Mouse (Mus musculus): ENCODE measurements around the gene Gls2. TPM values are rescaled to one million over a fixed set of nuclear protein-coding genes. Genes with fewer than 3 reads are reported as not detected.
A peak's percentile ranks its signal among the peaks of the same experiment; 100 is the strongest.
"Not testable (repeated sequence)": the region's sequence is repeated elsewhere in the genome, so short reads cannot be mapped to it uniquely, and the experiment has no call there.

Gene Gls2
- total RNA-seq, 2 experiments from 2014 or later: 33.0 to 39.9 TPM

DNA sequence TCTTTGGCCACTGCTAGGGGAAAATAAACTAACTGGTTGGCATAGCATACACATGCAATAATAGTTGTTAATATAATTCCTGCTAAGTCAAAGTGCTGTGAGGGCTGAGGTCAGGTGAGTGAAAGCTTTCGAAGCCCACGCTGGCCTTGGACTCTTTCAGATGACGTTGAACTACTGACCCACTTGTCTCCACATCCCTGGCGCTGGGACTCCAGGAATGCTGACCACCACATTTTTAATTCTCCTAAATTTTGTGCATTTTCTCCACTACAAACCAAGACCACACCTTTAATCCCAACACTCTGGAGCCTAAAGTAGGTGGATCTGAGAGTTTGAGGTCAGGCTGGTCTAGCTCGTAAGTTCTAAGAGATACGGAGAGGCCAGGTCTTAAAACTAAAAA, 1.1 kb upstream of the Gls2 start:
- no peak for DNase-seq (ENCODE audit: low spot score in 2 of 2)

DNA sequence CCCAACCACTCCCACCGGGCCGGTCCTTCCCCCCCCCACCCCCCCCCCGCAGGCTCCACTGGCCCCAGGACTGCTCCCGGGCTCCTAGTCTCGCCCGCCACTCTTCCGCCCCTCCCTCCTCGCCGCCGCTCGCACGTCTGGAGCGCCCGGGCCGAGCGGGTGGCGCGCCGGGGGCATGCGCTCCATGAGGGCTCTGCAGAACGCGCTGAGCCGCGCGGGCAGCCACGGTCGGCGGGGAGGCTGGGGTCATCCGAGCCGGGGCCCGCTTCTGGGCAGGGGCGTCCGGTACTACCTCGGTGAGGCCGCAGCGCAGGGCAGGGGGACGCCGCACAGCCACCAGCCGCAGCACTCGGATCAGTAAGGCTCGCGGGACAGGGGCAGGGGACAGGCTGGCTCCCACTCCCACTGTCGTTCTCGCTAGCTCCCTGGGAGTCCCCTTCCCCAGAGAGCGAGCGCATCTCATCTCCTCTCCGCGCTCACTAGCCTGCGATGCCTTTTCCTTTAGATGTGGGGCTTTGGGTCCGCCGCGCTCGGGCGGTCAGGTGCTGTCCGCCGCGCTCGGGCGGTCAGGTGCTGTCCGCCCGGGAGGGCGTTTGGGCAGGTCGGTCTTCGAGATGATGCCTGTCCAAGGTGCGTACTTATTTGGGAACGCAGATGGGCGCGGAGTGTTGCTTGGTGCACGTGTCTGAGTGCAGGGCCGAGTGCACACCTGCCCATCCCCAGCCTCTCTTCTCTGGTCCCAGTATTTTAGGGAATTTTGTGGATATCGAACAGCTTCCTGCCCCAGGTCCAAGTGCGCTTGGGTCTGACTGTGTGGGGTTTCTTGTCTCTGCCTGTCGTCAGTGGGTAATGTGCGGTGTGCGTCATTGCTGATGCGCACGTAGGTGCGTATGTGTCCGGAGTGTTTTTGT, 549 bp downstream of the Gls2 start:
- peak; percentile 65 to 74 for DNase-seq (ENCODE audit: low spot score in 2 of 2)

DNA sequence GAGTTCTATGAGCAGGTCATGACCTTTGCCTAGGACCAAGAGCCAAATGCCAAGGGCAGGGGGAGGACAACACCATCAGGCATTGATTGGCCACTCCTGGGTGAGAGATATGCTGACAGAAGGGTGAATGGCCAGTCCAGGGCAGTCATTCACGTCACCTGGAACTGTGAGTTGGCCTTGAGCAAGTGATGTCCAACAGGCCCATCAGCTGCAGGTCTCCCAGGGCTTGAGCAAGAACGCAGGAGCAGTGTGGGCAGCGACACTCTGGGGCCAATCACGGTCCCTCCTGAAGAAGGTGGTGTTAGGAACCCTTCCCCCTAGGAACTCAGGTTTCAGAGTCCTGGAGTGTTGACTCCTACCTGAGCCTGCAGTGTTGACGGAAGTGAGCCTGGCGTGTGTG, 7.6 kb downstream of the Gls2 start:
- DNase-seq (ENCODE audit: low spot score in 2 of 2): no peak

DNA sequence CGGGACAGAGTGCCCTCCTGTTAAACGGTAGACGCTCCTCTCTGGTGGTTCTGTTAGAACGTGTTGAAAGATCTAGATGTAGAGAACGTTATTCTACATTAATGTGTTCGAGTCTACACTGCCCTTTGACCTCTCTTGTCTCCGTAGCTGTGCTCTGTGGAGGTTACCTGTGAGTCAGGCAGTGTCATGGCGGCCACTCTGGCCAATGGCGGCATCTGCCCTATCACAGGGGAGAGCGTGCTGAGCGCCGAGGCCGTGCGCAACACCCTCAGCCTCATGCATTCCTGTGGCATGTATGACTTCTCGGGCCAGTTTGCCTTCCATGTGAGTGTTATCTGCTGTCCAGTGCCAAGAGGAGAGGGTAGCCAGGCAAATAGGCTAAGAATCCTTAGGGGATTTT, 10.7 kb downstream of the Gls2 start:
- no peak for DNase-seq (ENCODE audit: low spot score in 2 of 2)

DNA sequence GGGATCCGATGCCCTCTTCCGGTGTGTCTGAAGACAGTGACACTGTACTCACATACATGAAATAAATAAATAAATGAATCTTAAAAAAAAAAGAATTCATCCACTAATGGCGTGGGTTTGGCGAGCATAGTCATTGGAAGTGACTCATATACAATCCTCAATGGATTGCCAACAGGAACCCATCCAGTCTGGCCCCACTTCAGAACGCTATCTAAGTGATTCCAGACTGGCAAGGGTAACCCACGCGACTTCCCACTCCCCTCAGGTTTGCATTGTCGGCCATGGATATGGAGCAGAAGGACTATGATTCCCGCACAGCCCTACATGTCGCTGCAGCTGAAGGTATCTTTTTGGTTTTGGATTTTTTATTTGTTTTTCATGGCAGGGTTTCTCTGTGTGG, 14.1 kb downstream of the Gls2 start:
- no peak for DNase-seq (ENCODE audit: low spot score in 2 of 2)

- DNase-seq (ENCODE audit: low spot score in 2 of 2): no peak
Observed at GRCm38 (mm10) chr10:128209311-128210009, 15.2 kb downstream of the Gls2 start.

GRCm38 (mm10) chr10:128210131-128210530, 15.9 kb downstream of the Gls2 start:
- no peak for DNase-seq (ENCODE audit: low spot score in 2 of 2)

GRCm38 (mm10) chr10:128210954-128211353, 16.7 kb downstream of the Gls2 start:
- peak; percentile 10 to 17 for DNase-seq (ENCODE audit: low spot score in 2 of 2)

GRCm38 (mm10) chr10:128211390-128212108, 17.3 kb downstream of the Gls2 start, which contains the start of gene Spryd4:
Spryd4 (minus strand) TSS chr10:128211807.
- peak; percentile 89 to 92 for DNase-seq (ENCODE audit: low spot score in 2 of 2)

- DNase-seq (ENCODE audit: low spot score in 2 of 2): no peak
Observed at GRCm38 (mm10) chr10:128212148-128212547, 17.9 kb downstream of the Gls2 start.

GRCm38 (mm10) chr10:128212871-128213323, 18.6 kb downstream of the Gls2 start:
- DNase-seq (ENCODE audit: low spot score in 2 of 2): peak; percentile 49 to 53

- DNase-seq (ENCODE audit: low spot score in 2 of 2): not testable (repeated sequence)
Observed at GRCm38 (mm10) chr10:128214112-128214511, 19.9 kb downstream of the Gls2 start.

DNA sequence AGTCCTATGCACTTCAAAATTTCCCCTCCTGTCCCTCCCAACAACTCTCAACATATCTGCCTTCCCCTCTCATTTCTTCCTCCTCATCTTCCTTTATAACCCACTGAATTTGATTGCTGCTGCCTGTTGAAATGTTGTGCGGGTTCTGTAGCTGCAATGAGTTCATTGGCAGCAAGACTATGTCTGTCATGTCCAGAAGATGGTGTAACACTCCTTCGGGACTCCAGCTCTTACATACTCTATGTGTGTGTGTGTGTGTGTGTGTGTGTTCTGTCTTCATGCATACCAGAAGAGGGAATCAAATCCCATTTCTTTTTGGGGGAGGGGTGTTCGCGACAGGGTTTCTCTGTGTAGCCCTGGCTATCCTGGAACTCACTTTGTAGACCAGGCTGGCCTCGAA, 20.7 kb downstream of the Gls2 start:
- no peak for DNase-seq (ENCODE audit: low spot score in 2 of 2)

- no peak for DNase-seq (ENCODE audit: low spot score in 2 of 2)
Observed at GRCm38 (mm10) chr10:128218387-128219117, 24.3 kb downstream of the Gls2 start.

- no peak for DNase-seq (ENCODE audit: low spot score in 2 of 2)
Observed at GRCm38 (mm10) chr10:128221533-128222286, 27.5 kb downstream of the Gls2 start.

GRCm38 (mm10) chr10:128225064-128225463, 30.8 kb downstream of the Gls2 start:
- no peak for DNase-seq (ENCODE audit: low spot score in 2 of 2)

DNA sequence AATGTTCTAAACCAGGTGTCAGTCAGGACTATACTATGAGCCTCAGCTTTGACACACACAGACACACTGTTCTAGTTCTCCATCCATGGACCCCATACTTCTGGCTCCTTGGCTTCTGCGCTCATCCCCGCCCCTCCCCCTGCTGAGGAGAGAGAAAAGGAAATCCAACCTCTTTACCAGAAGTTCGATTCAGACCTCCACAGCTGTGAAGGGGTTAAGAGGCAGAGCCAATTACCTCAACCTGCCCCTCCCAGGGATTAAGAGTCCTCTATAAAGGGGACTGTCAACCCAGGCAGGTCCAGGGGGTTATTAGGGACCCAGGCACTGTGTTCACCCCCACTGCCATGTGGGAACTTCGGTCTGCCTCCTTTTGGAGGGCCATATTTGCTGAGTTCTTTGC, 31.3 kb downstream of the Gls2 start, which contains the start of gene Mip:
Gene Mip, plus strand, starts transcription at position 301 of the 400 bp plus-strand sequence.
- DNase-seq (ENCODE audit: low spot score in 2 of 2): no peak

DNA sequence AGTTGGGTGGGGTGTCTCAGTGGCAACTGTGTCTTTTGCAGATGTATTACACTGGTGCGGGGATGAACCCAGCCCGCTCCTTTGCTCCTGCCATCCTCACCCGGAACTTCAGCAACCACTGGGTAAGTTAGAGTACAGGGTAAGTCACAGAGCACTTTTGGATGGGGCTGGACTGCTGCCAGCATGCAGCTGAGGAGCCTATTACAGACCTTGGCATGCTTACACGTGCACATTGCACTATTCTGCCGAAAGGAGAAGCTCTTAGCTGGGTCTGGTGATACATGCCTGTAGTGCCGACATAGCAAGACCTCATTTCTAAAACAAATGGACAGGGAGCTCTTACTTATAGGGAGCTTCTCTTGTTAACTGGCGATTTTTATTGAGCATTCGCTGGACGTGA, 33.3 kb downstream of the Gls2 start:
- no peak for DNase-seq (ENCODE audit: low spot score in 2 of 2)

GRCm38 (mm10) chr10:128228009-128228408, 33.8 kb downstream of the Gls2 start:
- no peak for DNase-seq (ENCODE audit: low spot score in 2 of 2)

GRCm38 (mm10) chr10:128230582-128230981, 36.3 kb downstream of the Gls2 start:
- no peak for DNase-seq (ENCODE audit: low spot score in 2 of 2)
